Mouse (Mus musculus) mouse embryonic stem cell (cell line): ENCODE measurements at regions not wholly inside any gene's neighbourhood (a gene's known extent, or its start where the extent isn't known, plus 50 kb on each side); places are given as distances from the start of the nearest gene placed in this dataset.

Source experiments
- in situ Hi-C, 2 experiments: fragments of 300-500 bp; cut with MboI; formaldehyde crosslinking; loops; 1 replicate in 1 of 2; 3 replicates in 1 of 2; pipeline ENCODE4 v1.14.3; 2019 to 2020; ENCODE audit warnings: low sequenced_read_pairs in 2 of 2, low pct_unique_long_range_greater_than_20kb in 1 of 2, mixed read lengths in 1 of 2; ENCODE audit not compliant: unreplicated experiment in 1 of 2

- in situ Hi-C loops = no loop called here
Measured at GRCm38 (mm10) chr10:37231936-37232556, 93.3 kb upstream of the Marcks start.

- in situ Hi-C loops = no loop called here
Measured at GRCm38 (mm10) chr10:37231159-37231558, 92.4 kb upstream of the Marcks start.

GRCm38 (mm10) chr10:37227889-37228288 lies 89.2 kb upstream of the Marcks start:
- in situ Hi-C loops = no loop called here

- in situ Hi-C loops = loop anchor here in 1 of 2 experiments (25.0 kb wide), 1 partner anchor 609 kb away; no protein-coding TSS in a partner anchor
Measured at GRCm38 (mm10) chr10:37221730-37222129, 83.0 kb upstream of the Marcks start.

- in situ Hi-C loops = loop anchor here in 1 of 2 experiments (25.0 kb wide), 1 partner anchor 608 kb away; no protein-coding TSS in a partner anchor
Measured at GRCm38 (mm10) chr10:37220434-37220833, 81.7 kb upstream of the Marcks start.

- in situ Hi-C loops = loop anchor here in 1 of 2 experiments (25.0 kb wide), 1 partner anchor 608 kb away; no protein-coding TSS in a partner anchor
Measured at GRCm38 (mm10) chr10:37219936-37220335, 81.2 kb upstream of the Marcks start.

- in situ Hi-C loops = loop anchor here in 1 of 2 experiments (25.0 kb wide), 1 partner anchor 607 kb away; no protein-coding TSS in a partner anchor
Measured at GRCm38 (mm10) chr10:37219381-37219780, 80.7 kb upstream of the Marcks start.

GRCm38 (mm10) chr10:37214656-37215055 lies 75.9 kb upstream of the Marcks start:
- in situ Hi-C loops = loop anchor here in 1 of 2 experiments (25.0 kb wide), 1 partner anchor 602 kb away; no protein-coding TSS in a partner anchor

- in situ Hi-C loops = loop anchor here in 1 of 2 experiments (25.0 kb wide), 1 partner anchor 600 kb away; no protein-coding TSS in a partner anchor
Measured at GRCm38 (mm10) chr10:37212350-37213035, 73.8 kb upstream of the Marcks start.

GRCm38 (mm10) chr10:37211305-37211704 lies 72.6 kb upstream of the Marcks start:
- in situ Hi-C loops = loop anchor here in 1 of 2 experiments (25.0 kb wide), 1 partner anchor 599 kb away; no protein-coding TSS in a partner anchor

GRCm38 (mm10) chr10:37210223-37210622 lies 71.5 kb upstream of the Marcks start:
- in situ Hi-C loops = loop anchor here in 1 of 2 experiments (25.0 kb wide), 1 partner anchor 598 kb away; no protein-coding TSS in a partner anchor

- in situ Hi-C loops = loop anchor here in 1 of 2 experiments (25.0 kb wide), 1 partner anchor 595 kb away; no protein-coding TSS in a partner anchor
Measured at GRCm38 (mm10) chr10:37206986-37207385, 68.3 kb upstream of the Marcks start.

GRCm38 (mm10) chr10:37206546-37206945 lies 67.8 kb upstream of the Marcks start:
- in situ Hi-C loops = loop anchor here in 1 of 2 experiments (25.0 kb wide), 1 partner anchor 594 kb away; no protein-coding TSS in a partner anchor

- in situ Hi-C loops = loop anchor here in 1 of 2 experiments (25.0 kb wide), 1 partner anchor 591 kb away; no protein-coding TSS in a partner anchor
Measured at GRCm38 (mm10) chr10:37203709-37204108, 65.0 kb upstream of the Marcks start.

GRCm38 (mm10) chr10:37194798-37195453 lies 56.2 kb upstream of the Marcks start:
- in situ Hi-C loops = no loop called here

GRCm38 (mm10) chr10:37194131-37194797 lies 55.5 kb upstream of the Marcks start:
- in situ Hi-C loops = no loop called here

- in situ Hi-C loops = no loop called here
Measured at GRCm38 (mm10) chr10:37192661-37193060, 53.9 kb upstream of the Marcks start.

- in situ Hi-C loops = no loop called here
Measured at GRCm38 (mm10) chr10:37190092-37190491, 51.4 kb upstream of the Marcks start.
